Mouse (Mus musculus): ENCODE data around the gene Cntn5. TPM values are rescaled to one million over a fixed set of nuclear protein-coding genes. Genes with fewer than 3 reads are reported as not detected.

The Cntn5 gene
- total and polyA plus RNA-seq, 2 experiments from 2014 or later = 23.7 to 24.8 TPM

DNA sequence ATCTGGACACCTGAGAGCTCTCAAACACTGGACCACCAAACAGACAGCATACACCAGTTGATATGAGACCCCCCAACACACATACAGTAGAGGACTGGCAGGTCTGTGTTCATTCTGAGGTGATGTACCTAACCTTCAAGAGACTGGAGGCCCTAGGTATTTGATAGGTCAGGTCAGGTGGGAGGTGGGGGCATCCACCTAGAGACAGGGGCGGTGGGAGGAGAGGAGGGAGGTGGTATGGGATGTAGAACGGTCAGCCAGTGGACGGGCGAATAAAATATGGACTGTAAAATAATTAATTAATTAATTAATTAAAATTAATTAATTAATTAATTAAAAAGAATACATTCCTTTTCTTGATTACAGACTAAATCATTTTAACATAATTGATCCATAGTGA lies 182.5 kb downstream of the Cntn5 start:
- Histone ChIP-seq H3K36me3 (ENCODE audit: insufficient read depth, low read length) (no peaks in the 10 kb centered on the region), H3K9ac (replicated peaks; ENCODE audit: low read length, poor library complexity, severe bottlenecking) (no peak overlapping the region), H3K27ac (ENCODE audit: low read depth, low read length) (no peak overlapping the region), H3K27me3 (ENCODE audit: insufficient read depth, low read length) (no peaks in the 10 kb centered on the region), H3K4me1 (ENCODE audit: insufficient read depth, low read length) (no peaks in the 10 kb centered on the region), H3K9me3 (ENCODE audit: low read length) (no peaks in the 10 kb centered on the region), H3K4me3 (ENCODE audit: low read depth, low read length) (no peak overlapping the region), H3K4me2 (ENCODE audit: low read depth, low read length, poor library complexity, severe bottlenecking) (no peak overlapping the region)
- no peak for TF ChIP-seq CTCF (IDR thresholded peaks at IDR 0.05)
- 94% methylated on average over 4 of the region's 4 CpGs for WGBS
- ATAC-seq (ENCODE audit: low FRiP score) = no peak
- DNase-seq (ENCODE audit: low spot score) = no peak

DNA sequence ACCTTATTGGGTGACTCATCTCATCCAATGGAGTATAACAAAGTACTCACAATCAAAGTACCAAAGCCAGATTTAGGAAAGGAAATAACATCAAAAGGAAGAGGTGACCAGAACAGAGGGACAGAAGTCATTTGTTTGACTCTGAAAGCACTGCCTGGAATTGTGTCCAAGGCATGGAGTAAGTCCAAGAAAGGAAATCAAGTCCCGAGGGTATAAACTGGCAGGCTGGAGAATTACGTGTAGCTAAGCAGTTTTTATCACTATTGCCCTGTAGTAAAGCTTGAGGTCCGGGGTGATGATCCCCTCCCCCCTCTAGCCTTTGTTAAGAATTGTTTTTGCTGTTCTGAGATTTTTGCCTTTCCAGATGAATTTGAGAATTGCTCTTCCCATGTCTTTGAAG lies 185.6 kb downstream of the Cntn5 start:
- TF ChIP-seq CTCF (IDR thresholded peaks at IDR 0.05) = no peak
- no peaks in the 10 kb centered on the region for H3K36me3 ChIP-seq (ENCODE audit: insufficient read depth, low read length)
- H3K9me3 ChIP-seq (ENCODE audit: low read length) = no peaks in the 10 kb centered on the region
- no peaks in the 10 kb centered on the region for H3K4me1 ChIP-seq (ENCODE audit: insufficient read depth, low read length)
- no peak for DNase-seq (ENCODE audit: low spot score)
- H3K4me3 ChIP-seq (ENCODE audit: low read depth, low read length) = no peak overlapping the region
- H3K9ac ChIP-seq (replicated peaks; ENCODE audit: low read length, poor library complexity, severe bottlenecking) = no peak overlapping the region
- H3K27me3 ChIP-seq (ENCODE audit: insufficient read depth, low read length) = no peaks in the 10 kb centered on the region
- no peak overlapping the region for H3K27ac ChIP-seq (ENCODE audit: low read depth, low read length)
- WGBS = 57% methylated on average over 3 of the region's 3 CpGs
- no peak for ATAC-seq (ENCODE audit: low FRiP score)
- H3K4me2 ChIP-seq (ENCODE audit: low read depth, low read length, poor library complexity, severe bottlenecking) = no peak overlapping the region

DNA sequence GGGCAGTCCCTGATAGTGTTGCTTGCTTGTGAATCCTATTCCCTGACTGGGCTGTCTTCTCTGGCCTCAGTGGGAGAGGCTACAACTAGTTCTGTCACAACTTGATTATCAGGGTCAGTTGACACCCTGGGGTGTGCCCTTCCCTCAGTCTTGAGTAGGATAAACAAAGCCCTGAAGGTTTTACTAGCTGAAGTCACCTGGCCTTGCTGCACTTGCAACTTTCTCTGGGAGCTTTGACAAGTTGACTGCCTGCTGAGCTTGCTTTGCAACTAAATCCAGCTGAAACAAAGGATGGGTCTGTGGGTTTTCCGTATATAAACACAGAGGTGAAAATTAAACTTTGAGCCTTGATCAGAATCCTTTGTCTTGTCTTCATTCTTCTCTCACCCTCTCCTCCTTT lies 190.9 kb downstream of the Cntn5 start:
- no peak for ATAC-seq (ENCODE audit: low FRiP score)
- H3K27me3 ChIP-seq (ENCODE audit: insufficient read depth, low read length) = no peaks in the 10 kb centered on the region
- no peak overlapping the region for H3K27ac ChIP-seq (ENCODE audit: low read depth, low read length)
- H3K4me3 ChIP-seq (ENCODE audit: low read depth, low read length) = no peak overlapping the region
- no peak for DNase-seq (ENCODE audit: low spot score)
- H3K4me2 ChIP-seq (ENCODE audit: low read depth, low read length, poor library complexity, severe bottlenecking) = no peak overlapping the region
- no peaks in the 10 kb centered on the region for H3K36me3 ChIP-seq (ENCODE audit: insufficient read depth, low read length)
- H3K9ac ChIP-seq (replicated peaks; ENCODE audit: low read length, poor library complexity, severe bottlenecking) = no peak overlapping the region
- TF ChIP-seq CTCF (IDR thresholded peaks at IDR 0.05) = no peak
- no peaks in the 10 kb centered on the region for H3K9me3 ChIP-seq (ENCODE audit: low read length)
- H3K4me1 ChIP-seq (ENCODE audit: insufficient read depth, low read length) = no peaks in the 10 kb centered on the region
- WGBS = 18% methylated on average over 1 of the region's 1 CpGs

DNA sequence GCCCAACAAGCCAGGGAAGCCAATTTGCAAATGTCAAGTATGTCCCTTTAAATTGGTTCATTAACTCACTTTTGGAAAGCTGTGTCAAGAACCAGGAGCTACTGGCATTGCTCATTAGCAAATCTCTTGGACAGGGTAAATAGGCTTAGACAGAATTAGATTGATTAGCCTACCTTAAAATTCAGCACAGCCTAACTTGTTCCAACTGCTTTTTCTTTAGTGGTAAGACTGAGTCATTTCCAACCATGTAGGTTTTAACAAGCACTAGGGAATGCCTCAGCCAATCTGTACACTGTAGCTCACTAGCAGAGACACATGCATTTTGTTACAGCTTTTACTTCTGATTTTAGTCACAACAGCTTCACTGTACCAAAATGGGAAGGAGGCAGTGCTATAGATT lies 222.9 kb downstream of the Cntn5 start:
- Histone ChIP-seq H3K4me3 (ENCODE audit: low read depth, low read length) (no peak overlapping the region), H3K9ac (replicated peaks; ENCODE audit: low read length, poor library complexity, severe bottlenecking) (no peak overlapping the region), H3K27me3 (ENCODE audit: insufficient read depth, low read length) (no peaks in the 10 kb centered on the region), H3K4me1 (ENCODE audit: insufficient read depth, low read length) (no peaks in the 10 kb centered on the region), H3K27ac (ENCODE audit: low read depth, low read length) (no peak overlapping the region), H3K36me3 (ENCODE audit: insufficient read depth, low read length) (no peaks in the 10 kb centered on the region), H3K4me2 (ENCODE audit: low read depth, low read length, poor library complexity, severe bottlenecking) (no peak overlapping the region), H3K9me3 (ENCODE audit: low read length) (no peaks in the 10 kb centered on the region)
- ATAC-seq (ENCODE audit: low FRiP score) (no peak), DNase-seq (ENCODE audit: low spot score) (no peak)
- no peak for TF ChIP-seq CTCF (IDR thresholded peaks at IDR 0.05)

DNA sequence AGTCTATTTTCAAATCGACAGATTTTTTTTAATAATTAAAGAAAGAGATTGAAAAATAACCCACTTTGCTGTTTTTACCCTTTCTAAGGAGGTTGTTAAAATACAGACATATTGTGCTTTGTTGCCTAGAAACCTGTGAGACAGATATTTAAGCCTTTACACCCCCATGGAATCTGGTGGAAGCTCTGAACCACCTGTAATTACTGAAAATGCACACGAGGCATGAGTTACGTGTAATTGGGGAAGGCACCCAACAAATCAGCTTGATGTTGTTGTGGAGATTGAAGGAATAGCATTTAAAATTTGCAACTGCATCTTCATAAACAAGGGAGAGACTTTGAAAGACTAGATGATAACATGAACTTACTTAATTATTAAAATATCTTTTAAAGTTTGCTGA lies 223.4 kb downstream of the Cntn5 start:
- Histone ChIP-seq H3K4me2 (ENCODE audit: low read depth, low read length, poor library complexity, severe bottlenecking) (no peak overlapping the region), H3K36me3 (ENCODE audit: insufficient read depth, low read length) (no peaks in the 10 kb centered on the region), H3K4me3 (ENCODE audit: low read depth, low read length) (no peak overlapping the region), H3K27ac (ENCODE audit: low read depth, low read length) (no peak overlapping the region), H3K27me3 (ENCODE audit: insufficient read depth, low read length) (no peaks in the 10 kb centered on the region), H3K4me1 (ENCODE audit: insufficient read depth, low read length) (no peaks in the 10 kb centered on the region), H3K9ac (replicated peaks; ENCODE audit: low read length, poor library complexity, severe bottlenecking) (no peak overlapping the region), H3K9me3 (ENCODE audit: low read length) (no peaks in the 10 kb centered on the region)
- ATAC-seq (ENCODE audit: low FRiP score) (no peak), DNase-seq (ENCODE audit: low spot score) (no peak)
- TF ChIP-seq CTCF (IDR thresholded peaks at IDR 0.05) = no peak
- WGBS = 79% methylated on average over 3 of the region's 3 CpGs

DNA sequence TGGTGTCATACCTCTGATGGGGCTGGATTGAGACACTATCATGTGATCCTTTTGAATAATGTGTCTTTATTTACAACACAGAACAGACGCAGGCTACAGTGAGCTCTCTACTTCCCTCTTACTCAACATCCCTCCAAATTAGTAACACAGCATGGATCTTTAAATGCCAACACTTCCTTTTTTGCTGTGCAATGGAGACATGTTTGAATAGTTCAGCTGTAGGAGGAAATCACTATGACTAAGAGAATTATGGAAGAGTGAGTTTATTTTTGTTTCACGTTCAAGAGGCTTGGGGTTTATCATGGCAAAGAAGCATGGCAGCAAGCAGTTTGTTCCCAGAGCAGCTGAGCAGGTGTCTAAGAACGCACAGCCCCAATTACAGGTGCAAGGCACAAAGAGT lies 235.9 kb downstream of the Cntn5 start:
- Histone ChIP-seq H3K9me3 (ENCODE audit: low read length) (no peaks in the 10 kb centered on the region), H3K4me3 (ENCODE audit: low read depth, low read length) (no peak overlapping the region), H3K4me1 (ENCODE audit: insufficient read depth, low read length) (no peaks in the 10 kb centered on the region), H3K9ac (replicated peaks; ENCODE audit: low read length, poor library complexity, severe bottlenecking) (no peak overlapping the region), H3K36me3 (ENCODE audit: insufficient read depth, low read length) (no peaks in the 10 kb centered on the region), H3K27ac (ENCODE audit: low read depth, low read length) (no peak overlapping the region), H3K4me2 (ENCODE audit: low read depth, low read length, poor library complexity, severe bottlenecking) (no peak overlapping the region), H3K27me3 (ENCODE audit: insufficient read depth, low read length) (no peaks in the 10 kb centered on the region)
- DNase-seq (ENCODE audit: low spot score) = no peak
- WGBS = 62% methylated on average over 3 of the region's 3 CpGs
- no peak for ATAC-seq (ENCODE audit: low FRiP score)
- TF ChIP-seq CTCF (IDR thresholded peaks at IDR 0.05) = no peak

DNA sequence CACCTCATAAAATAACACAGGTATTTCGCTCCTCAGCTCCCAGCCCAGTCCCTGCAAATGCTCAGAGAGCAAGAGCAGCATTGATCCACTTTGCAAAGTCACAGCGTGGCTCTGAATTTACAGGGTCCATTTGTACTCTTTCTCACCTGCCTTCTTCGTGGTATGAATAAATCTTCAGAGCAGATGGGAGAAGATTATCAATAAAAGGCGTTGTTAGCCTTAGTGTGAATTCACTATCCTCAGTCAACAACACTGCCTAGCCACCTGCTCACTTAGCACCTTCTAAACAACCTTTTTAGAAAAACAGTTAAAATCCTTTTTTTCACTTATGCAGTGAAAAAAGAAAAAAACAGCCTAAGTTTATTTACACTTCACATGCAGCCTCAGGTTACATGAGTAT lies 237.1 kb downstream of the Cntn5 start:
- H3K36me3 ChIP-seq (ENCODE audit: insufficient read depth, low read length) = no peaks in the 10 kb centered on the region
- H3K9me3 ChIP-seq (ENCODE audit: low read length) = no peaks in the 10 kb centered on the region
- DNase-seq (ENCODE audit: low spot score) (no peak), ATAC-seq (ENCODE audit: low FRiP score) (no peak)
- no peak for TF ChIP-seq CTCF (IDR thresholded peaks at IDR 0.05)
- H3K4me3 ChIP-seq (ENCODE audit: low read depth, low read length) = no peak overlapping the region
- H3K27ac ChIP-seq (ENCODE audit: low read depth, low read length) = no peak overlapping the region
- H3K4me2 ChIP-seq (ENCODE audit: low read depth, low read length, poor library complexity, severe bottlenecking) = no peak overlapping the region
- no peaks in the 10 kb centered on the region for H3K27me3 ChIP-seq (ENCODE audit: insufficient read depth, low read length)
- no peak overlapping the region for H3K9ac ChIP-seq (replicated peaks; ENCODE audit: low read length, poor library complexity, severe bottlenecking)
- H3K4me1 ChIP-seq (ENCODE audit: insufficient read depth, low read length) = no peaks in the 10 kb centered on the region
- WGBS = 58% methylated on average over 4 of the region's 4 CpGs
